Mouse (Mus musculus): Measurements from ENCODE around the gene Inpp4b.

GRCm38 (mm10) chr8:81849976-81850375 lies 507.6 kb downstream of the Inpp4b start:
- TF ChIP-seq CTCF (IDR thresholded peaks at IDR 0.05; ENCODE audit: low read depth, low read length) (no peak), POLR2A (IDR thresholded peaks at IDR 0.05; ENCODE audit: borderline replicate concordance, low read depth, low read length) (no peak)

Measured in bone marrow macrophage, adult 2 months (primary cell).